Mouse (Mus musculus): ENCODE measurements around the gene Olfr711.

GRCm38 (mm10) chr7:106985236-106985635 is 10.0 kb upstream of the Olfr711 start:
- TF ChIP-seq CTCF (IDR thresholded peaks at IDR 0.05; ENCODE audit: low read depth) (no peak), EP300 (IDR thresholded peaks at IDR 0.05; ENCODE audit: low read depth) (no peak)
